Mouse (Mus musculus): ENCODE data around the gene Krtap19-2. TPM values are rescaled to one million over a fixed set of nuclear protein-coding genes. Genes with fewer than 3 reads are reported as not detected.

Gene Krtap19-2
- total RNA-seq (2015; ENCODE audit: low replicate concordance): not detected in 2 replicates
- not detected in 2 replicates for total RNA-seq (2017; ENCODE audit: low replicate concordance)

- no peak for ATAC-seq (replicated peaks; ENCODE audit: low FRiP score, poor library complexity, severe bottlenecking)
These were observed at the start of gene Krtap19-2 for GRCm38 (mm10) chr16:88874169-88874568. Gene Krtap19-2 (minus strand): TSS chr16:88874269.

GRCm38 (mm10) chr16:88896357-88896756 is 22.3 kb upstream of the Krtap19-2 start, which contains the start of gene Krtap19-5:
Gene Krtap19-5 (minus strand): TSS chr16:88896457.
- ATAC-seq (replicated peaks; ENCODE audit: low FRiP score, poor library complexity, severe bottlenecking): no peak

GRCm38 (mm10) chr16:88886870-88887269 is 12.8 kb upstream of the Krtap19-2 start:
- no peak for ATAC-seq (replicated peaks; ENCODE audit: low FRiP score, poor library complexity, severe bottlenecking)

- no peak for ATAC-seq (replicated peaks; ENCODE audit: low FRiP score, poor library complexity, severe bottlenecking)
These were observed 10.9 kb upstream of the Krtap19-2 start, which contains the start of gene Krtap19-4 for GRCm38 (mm10) chr16:88884989-88885388. Gene Krtap19-4 (minus strand): TSS chr16:88885089.

GRCm38 (mm10) chr16:88877938-88878337 is 3.9 kb upstream of the Krtap19-2 start, which contains the start of gene Krtap19-3:
Gene Krtap19-3 (minus strand): TSS chr16:88878038.
- ATAC-seq (replicated peaks; ENCODE audit: low FRiP score, poor library complexity, severe bottlenecking): no peak

GRCm38 (mm10) chr16:88869311-88869710 is 4.8 kb downstream of the Krtap19-2 start, which contains the start of gene Krtap19-1:
Gene Krtap19-1 (minus strand): TSS chr16:88869411.
- ATAC-seq (replicated peaks; ENCODE audit: low FRiP score, poor library complexity, severe bottlenecking): no peak

- no peak for ATAC-seq (replicated peaks; ENCODE audit: low FRiP score, poor library complexity, severe bottlenecking)
These were observed 9.1 kb downstream of the Krtap19-2 start for GRCm38 (mm10) chr16:88864887-88865407.

- ATAC-seq (replicated peaks; ENCODE audit: low FRiP score, poor library complexity, severe bottlenecking): no peak
These were observed 22.6 kb downstream of the Krtap19-2 start for GRCm38 (mm10) chr16:88851450-88851849.

- ATAC-seq (replicated peaks; ENCODE audit: low FRiP score, poor library complexity, severe bottlenecking): no peak
These were observed 25.5 kb downstream of the Krtap19-2 start for GRCm38 (mm10) chr16:88848558-88848957.

GRCm38 (mm10) chr16:88847363-88847762 is 26.7 kb downstream of the Krtap19-2 start:
- ATAC-seq (replicated peaks; ENCODE audit: low FRiP score, poor library complexity, severe bottlenecking): no peak

GRCm38 (mm10) chr16:88826978-88827377 is 47.1 kb downstream of the Krtap19-2 start:
- ATAC-seq (replicated peaks; ENCODE audit: low FRiP score, poor library complexity, severe bottlenecking): no peak

GRCm38 (mm10) chr16:88826095-88826652 is 47.9 kb downstream of the Krtap19-2 start, which contains the start of gene Krtap14:
Gene Krtap14 (minus strand): TSS chr16:88826145.
- ATAC-seq (replicated peaks; ENCODE audit: low FRiP score, poor library complexity, severe bottlenecking): no peak

- ATAC-seq (replicated peaks; ENCODE audit: low FRiP score, poor library complexity, severe bottlenecking): no peak
These were observed 50.3 kb downstream of the Krtap19-2 start for GRCm38 (mm10) chr16:88823736-88824135.

Other genes with a start within 250 kb of the Krtap19-2 start
- gene 2310079G19Rik, start 246.6 kb downstream of the Krtap19-2 start, total RNA-seq (2015; ENCODE audit: low replicate concordance): not detected in 2 replicates
- not detected in 2 replicates for gene 2310079G19Rik, start 246.6 kb downstream of the Krtap19-2 start, total RNA-seq (2017; ENCODE audit: low replicate concordance)
- not detected in 2 replicates for gene Krtap26-1, start 226.5 kb downstream of the Krtap19-2 start, total RNA-seq (2015; ENCODE audit: low replicate concordance)
- not detected in 2 replicates for gene Krtap26-1, start 226.5 kb downstream of the Krtap19-2 start, total RNA-seq (2017; ENCODE audit: low replicate concordance)
- not detected in 2 replicates for gene Krtap27-1, start 202.6 kb downstream of the Krtap19-2 start, total RNA-seq (2015; ENCODE audit: low replicate concordance)
- gene Krtap27-1, start 202.6 kb downstream of the Krtap19-2 start, total RNA-seq (2017; ENCODE audit: low replicate concordance): not detected in 2 replicates
- not detected in 2 replicates for gene 2310061N02Rik, start 166.3 kb downstream of the Krtap19-2 start, total RNA-seq (2015; ENCODE audit: low replicate concordance)
- gene 2310061N02Rik, start 166.3 kb downstream of the Krtap19-2 start, total RNA-seq (2017; ENCODE audit: low replicate concordance): not detected in 2 replicates
- gene Krtap13-1, start 145.4 kb downstream of the Krtap19-2 start, total RNA-seq (2015; ENCODE audit: low replicate concordance): not detected in 2 replicates
- gene Krtap13-1, start 145.4 kb downstream of the Krtap19-2 start, total RNA-seq (2017; ENCODE audit: low replicate concordance): not detected in 2 replicates
- not detected in 2 replicates for gene Krtap13, start 122.6 kb downstream of the Krtap19-2 start, total RNA-seq (2015; ENCODE audit: low replicate concordance)
- gene Krtap13, start 122.6 kb downstream of the Krtap19-2 start, total RNA-seq (2017; ENCODE audit: low replicate concordance): not detected in 2 replicates
- not detected in 2 replicates for gene 2310034C09Rik, start 115.4 kb downstream of the Krtap19-2 start, total RNA-seq (2015; ENCODE audit: low replicate concordance)
- not detected in 2 replicates for gene 2310034C09Rik, start 115.4 kb downstream of the Krtap19-2 start, total RNA-seq (2017; ENCODE audit: low replicate concordance)
- gene 2310057N15Rik, start 100.1 kb downstream of the Krtap19-2 start, total RNA-seq (2015; ENCODE audit: low replicate concordance): not detected in 2 replicates
- gene 2310057N15Rik, start 100.1 kb downstream of the Krtap19-2 start, total RNA-seq (2017; ENCODE audit: low replicate concordance): not detected in 2 replicates
- not detected in 2 replicates for gene Gm5965, start 96.4 kb downstream of the Krtap19-2 start, total RNA-seq (2015; ENCODE audit: low replicate concordance)
- not detected in 2 replicates for gene Gm5965, start 96.4 kb downstream of the Krtap19-2 start, total RNA-seq (2017; ENCODE audit: low replicate concordance)
- gene Gm20741, start 62.0 kb downstream of the Krtap19-2 start, total RNA-seq (2015; ENCODE audit: low replicate concordance): not detected in 2 replicates
- gene Gm20741, start 62.0 kb downstream of the Krtap19-2 start, total RNA-seq (2017; ENCODE audit: low replicate concordance): not detected in 2 replicates
- gene Krtap15, start 54.1 kb downstream of the Krtap19-2 start, total RNA-seq (2015; ENCODE audit: low replicate concordance): not detected in 2 replicates
- not detected in 2 replicates for gene Krtap15, start 54.1 kb downstream of the Krtap19-2 start, total RNA-seq (2017; ENCODE audit: low replicate concordance)
- not detected in 2 replicates for gene Krtap14, start 48.1 kb downstream of the Krtap19-2 start, total RNA-seq (2015; ENCODE audit: low replicate concordance)
- not detected in 2 replicates for gene Krtap14, start 48.1 kb downstream of the Krtap19-2 start, total RNA-seq (2017; ENCODE audit: low replicate concordance)
- not detected in 2 replicates for gene Krtap19-1, start 4.9 kb downstream of the Krtap19-2 start, total RNA-seq (2015; ENCODE audit: low replicate concordance)
- gene Krtap19-1, start 4.9 kb downstream of the Krtap19-2 start, total RNA-seq (2017; ENCODE audit: low replicate concordance): not detected in 2 replicates
- gene Krtap19-3, start 3.8 kb upstream of the Krtap19-2 start, total RNA-seq (2015; ENCODE audit: low replicate concordance): not detected in 2 replicates
- not detected in 2 replicates for gene Krtap19-3, start 3.8 kb upstream of the Krtap19-2 start, total RNA-seq (2017; ENCODE audit: low replicate concordance)
- not detected in 2 replicates for gene Krtap19-4, start 10.8 kb upstream of the Krtap19-2 start, total RNA-seq (2015; ENCODE audit: low replicate concordance)
- gene Krtap19-4, start 10.8 kb upstream of the Krtap19-2 start, total RNA-seq (2017; ENCODE audit: low replicate concordance): not detected in 2 replicates
- not detected in 2 replicates for gene Krtap19-5, start 22.2 kb upstream of the Krtap19-2 start, total RNA-seq (2015; ENCODE audit: low replicate concordance)
- gene Krtap19-5, start 22.2 kb upstream of the Krtap19-2 start, total RNA-seq (2017; ENCODE audit: low replicate concordance): not detected in 2 replicates
- not detected in 2 replicates for gene Krtap19-9b, start 58.0 kb upstream of the Krtap19-2 start, total RNA-seq (2015; ENCODE audit: low replicate concordance)
- not detected in 2 replicates for gene Krtap19-9b, start 58.0 kb upstream of the Krtap19-2 start, total RNA-seq (2017; ENCODE audit: low replicate concordance)
- gene Krtap16-3, start 88.6 kb upstream of the Krtap19-2 start, total RNA-seq (2015; ENCODE audit: low replicate concordance): not detected in 2 replicates
- not detected in 2 replicates for gene Krtap16-3, start 88.6 kb upstream of the Krtap19-2 start, total RNA-seq (2017; ENCODE audit: low replicate concordance)
- gene Krtap22-2, start 136.5 kb upstream of the Krtap19-2 start, total RNA-seq (2015; ENCODE audit: low replicate concordance): not detected in 2 replicates
- gene Krtap22-2, start 136.5 kb upstream of the Krtap19-2 start, total RNA-seq (2017; ENCODE audit: low replicate concordance): not detected in 2 replicates
- gene Gm10229, start 141.0 kb upstream of the Krtap19-2 start, total RNA-seq (2015; ENCODE audit: low replicate concordance): not detected in 2 replicates
- not detected in 2 replicates for gene Gm10229, start 141.0 kb upstream of the Krtap19-2 start, total RNA-seq (2017; ENCODE audit: low replicate concordance)
- not detected in 2 replicates for gene Krtap6-1, start 157.4 kb upstream of the Krtap19-2 start, total RNA-seq (2015; ENCODE audit: low replicate concordance)
- gene Krtap6-1, start 157.4 kb upstream of the Krtap19-2 start, total RNA-seq (2017; ENCODE audit: low replicate concordance): not detected in 2 replicates
- gene Gm10228, start 167.2 kb upstream of the Krtap19-2 start, total RNA-seq (2015; ENCODE audit: low replicate concordance): not detected in 2 replicates
- not detected in 2 replicates for gene Gm10228, start 167.2 kb upstream of the Krtap19-2 start, total RNA-seq (2017; ENCODE audit: low replicate concordance)
- not detected in 2 replicates for gene Krtap6-5, start 173.6 kb upstream of the Krtap19-2 start, total RNA-seq (2015; ENCODE audit: low replicate concordance)
- gene Krtap6-5, start 173.6 kb upstream of the Krtap19-2 start, total RNA-seq (2017; ENCODE audit: low replicate concordance): not detected in 2 replicates
- not detected in 2 replicates for gene 1110025L11Rik, start 189.7 kb upstream of the Krtap19-2 start, total RNA-seq (2015; ENCODE audit: low replicate concordance)
- gene 1110025L11Rik, start 189.7 kb upstream of the Krtap19-2 start, total RNA-seq (2017; ENCODE audit: low replicate concordance): 3.3 TPM in 1 of 2 replicates, not detected in the other
- gene Krtap6-3, start 209.7 kb upstream of the Krtap19-2 start, total RNA-seq (2015; ENCODE audit: low replicate concordance): not detected in 2 replicates
- gene Krtap6-3, start 209.7 kb upstream of the Krtap19-2 start, total RNA-seq (2017; ENCODE audit: low replicate concordance): not detected in 2 replicates

Data from erythroblast, adult 5-6 weeks (primary cell).